Mouse (Mus musculus): ENCODE data around the gene Klhl8. TPM values are rescaled to one million over a fixed set of nuclear protein-coding genes. Genes with fewer than 3 reads are reported as not detected.
"Not testable (repeated sequence)": the region's sequence is repeated elsewhere in the genome, so short reads cannot be mapped to it uniquely, and the experiment has no call there.

Klhl8 gene
- 0.42 TPM in 1 of 2 replicates, not detected in the other for total RNA-seq (2015; ENCODE audit: low replicate concordance)
- total RNA-seq (2017; ENCODE audit: low replicate concordance) = 0.53 TPM in 1 of 2 replicates, not detected in the other

- peak; percentile 95 for ATAC-seq (replicated peaks; ENCODE audit: low FRiP score, poor library complexity, severe bottlenecking)
These were observed at the start of gene Klhl8 for GRCm38 (mm10) chr5:103910748-103911409. TSS of gene Klhl8 (minus strand) at chr5:103911259.

GRCm38 (mm10) chr5:103954638-103955037 is 43.6 kb upstream of the Klhl8 start:
- ATAC-seq (replicated peaks; ENCODE audit: low FRiP score, poor library complexity, severe bottlenecking) = no peak

- ATAC-seq (replicated peaks; ENCODE audit: low FRiP score, poor library complexity, severe bottlenecking) = no peak
These were observed 42.4 kb upstream of the Klhl8 start for GRCm38 (mm10) chr5:103953135-103954083.

GRCm38 (mm10) chr5:103950138-103950537 is 39.1 kb upstream of the Klhl8 start:
- not testable (repeated sequence) for ATAC-seq (replicated peaks; ENCODE audit: low FRiP score, poor library complexity, severe bottlenecking)

GRCm38 (mm10) chr5:103943183-103943582 is 32.1 kb upstream of the Klhl8 start:
- ATAC-seq (replicated peaks; ENCODE audit: low FRiP score, poor library complexity, severe bottlenecking) = no peak

- no peak for ATAC-seq (replicated peaks; ENCODE audit: low FRiP score, poor library complexity, severe bottlenecking)
These were observed 28.8 kb upstream of the Klhl8 start for GRCm38 (mm10) chr5:103939856-103940255.

GRCm38 (mm10) chr5:103939350-103939652 is 28.2 kb upstream of the Klhl8 start:
- no peak for ATAC-seq (replicated peaks; ENCODE audit: low FRiP score, poor library complexity, severe bottlenecking)

- no peak for ATAC-seq (replicated peaks; ENCODE audit: low FRiP score, poor library complexity, severe bottlenecking)
These were observed 27.7 kb upstream of the Klhl8 start for GRCm38 (mm10) chr5:103938547-103939349.

GRCm38 (mm10) chr5:103936906-103937589 is 26.0 kb upstream of the Klhl8 start:
- ATAC-seq (replicated peaks; ENCODE audit: low FRiP score, poor library complexity, severe bottlenecking) = no peak

GRCm38 (mm10) chr5:103931924-103932323 is 20.9 kb upstream of the Klhl8 start:
- ATAC-seq (replicated peaks; ENCODE audit: low FRiP score, poor library complexity, severe bottlenecking) = not testable (repeated sequence)

GRCm38 (mm10) chr5:103930511-103930910 is 19.5 kb upstream of the Klhl8 start:
- ATAC-seq (replicated peaks; ENCODE audit: low FRiP score, poor library complexity, severe bottlenecking) = no peak

- no peak for ATAC-seq (replicated peaks; ENCODE audit: low FRiP score, poor library complexity, severe bottlenecking)
These were observed 17.1 kb upstream of the Klhl8 start for GRCm38 (mm10) chr5:103928196-103928550.

GRCm38 (mm10) chr5:103927429-103928195 is 16.6 kb upstream of the Klhl8 start:
- ATAC-seq (replicated peaks; ENCODE audit: low FRiP score, poor library complexity, severe bottlenecking) = peak; percentile 75

- no peak for ATAC-seq (replicated peaks; ENCODE audit: low FRiP score, poor library complexity, severe bottlenecking)
These were observed 15.3 kb upstream of the Klhl8 start for GRCm38 (mm10) chr5:103926398-103926797.

- ATAC-seq (replicated peaks; ENCODE audit: low FRiP score, poor library complexity, severe bottlenecking) = no peak
These were observed 12.7 kb upstream of the Klhl8 start for GRCm38 (mm10) chr5:103923755-103924154.

GRCm38 (mm10) chr5:103923101-103923500 is 12.0 kb upstream of the Klhl8 start:
- ATAC-seq (replicated peaks; ENCODE audit: low FRiP score, poor library complexity, severe bottlenecking) = no peak

- no peak for ATAC-seq (replicated peaks; ENCODE audit: low FRiP score, poor library complexity, severe bottlenecking)
These were observed 11.4 kb upstream of the Klhl8 start for GRCm38 (mm10) chr5:103922436-103922835.

- no peak for ATAC-seq (replicated peaks; ENCODE audit: low FRiP score, poor library complexity, severe bottlenecking)
These were observed 8.4 kb upstream of the Klhl8 start for GRCm38 (mm10) chr5:103919497-103919896.

- no peak for ATAC-seq (replicated peaks; ENCODE audit: low FRiP score, poor library complexity, severe bottlenecking)
These were observed 7.2 kb upstream of the Klhl8 start for GRCm38 (mm10) chr5:103918233-103918632.

Measured in erythroid progenitor cell, adult 5-6 weeks (primary cell).